Mouse (Mus musculus) embryonic facial prominence, embryonic 13.5 days (tissue): ENCODE measurements at regions not wholly inside any gene's neighbourhood (a gene's known extent, or its start where the extent isn't known, plus 50 kb on each side); places are given as distances from the start of the nearest gene placed in this dataset.

Experiments used
- ATAC-seq: fragments of 200-750 bp; cut with Nextera tagmentation; 2 replicates; pipeline ENCODE4 v1.8.0; 2017; ENCODE audit warnings: low read depth; ENCODE audit not compliant: insufficient number of reproducible peaks, insufficient read depth, low FRiP score, low TSS enrichment
- H3K27ac ChIP-seq: fragments of 300-500 bp; sonication (generic); 2 replicates; pipeline ENCODE4 v1.5.1; 2015; ENCODE audit warnings: moderate library complexity, mild to moderate bottlenecking, inconsistent platforms
- H3K27me3 ChIP-seq: fragments of 300-500 bp; sonication (generic); 2 replicates; pipeline ENCODE4 v1.6.1; 2015; ENCODE audit warnings: mild to moderate bottlenecking, inconsistent platforms
- H3K36me3 ChIP-seq: fragments of 300-500 bp; sonication (generic); 2 replicates; pipeline ENCODE4 v1.6.1; 2015; ENCODE audit warnings: mild to moderate bottlenecking, inconsistent platforms
- H3K4me1 ChIP-seq: fragments of 300-500 bp; sonication (generic); 2 replicates; pipeline ENCODE4 v1.6.1; 2015; ENCODE audit warnings: inconsistent platforms
- H3K4me2 ChIP-seq: fragments of 300-500 bp; sonication (generic); 2 replicates; pipeline ENCODE4 v1.6.1; 2015; ENCODE audit warnings: moderate library complexity, mild to moderate bottlenecking, inconsistent platforms
- H3K4me3 ChIP-seq: fragments of 300-500 bp; sonication (generic); 2 replicates; pipeline ENCODE4 v1.5.1; 2015; ENCODE audit warnings: mild to moderate bottlenecking, inconsistent platforms
- H3K9ac ChIP-seq: fragments of 300-500 bp; sonication (generic); 2 replicates; pipeline ENCODE4 v1.6.1; 2015; ENCODE audit warnings: mild to moderate bottlenecking, inconsistent platforms
- H3K9me3 ChIP-seq: fragments of 300-500 bp; sonication (generic); 2 replicates; pipeline ENCODE4 v1.6.1; 2016; ENCODE audit warnings: inconsistent platforms
- WGBS: fragments of 180-500 bp; shearing (Covaris S2); methylation state at CpG from one replicate; pipeline ENCODE4 v1.1.7; 2015; ENCODE audit warnings: mixed read lengths; 5-methylcytosine and 5-hydroxymethylcytosine counted together

DNA sequence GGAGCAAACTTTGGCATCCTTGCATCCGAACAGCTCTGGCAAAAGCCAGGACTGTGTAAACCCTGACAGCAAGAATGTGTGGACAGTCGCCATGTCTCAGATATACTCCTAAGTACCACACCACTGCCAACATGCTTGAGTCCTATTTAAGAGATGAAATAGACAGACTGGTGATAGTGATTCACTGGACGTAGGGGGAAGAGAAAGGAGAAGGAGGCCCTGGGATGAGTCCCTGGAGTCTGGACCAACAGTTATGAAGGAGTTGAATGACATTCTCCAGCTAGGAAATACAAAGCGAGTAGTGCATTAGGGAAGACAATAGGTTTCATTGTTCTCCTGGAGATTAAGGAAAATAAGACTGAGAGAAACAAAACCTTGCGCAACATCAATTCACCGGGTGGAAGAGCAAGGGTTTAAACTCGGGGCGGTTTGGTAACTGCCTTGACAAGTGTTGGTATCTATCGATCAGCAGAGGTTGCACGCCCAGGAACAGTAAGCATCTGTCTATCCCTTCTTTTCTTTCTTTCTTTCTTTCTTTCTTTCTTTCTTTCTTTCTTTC is 54.3 kb upstream of the Nrbf2 start:
- ATAC-seq: no peak

DNA sequence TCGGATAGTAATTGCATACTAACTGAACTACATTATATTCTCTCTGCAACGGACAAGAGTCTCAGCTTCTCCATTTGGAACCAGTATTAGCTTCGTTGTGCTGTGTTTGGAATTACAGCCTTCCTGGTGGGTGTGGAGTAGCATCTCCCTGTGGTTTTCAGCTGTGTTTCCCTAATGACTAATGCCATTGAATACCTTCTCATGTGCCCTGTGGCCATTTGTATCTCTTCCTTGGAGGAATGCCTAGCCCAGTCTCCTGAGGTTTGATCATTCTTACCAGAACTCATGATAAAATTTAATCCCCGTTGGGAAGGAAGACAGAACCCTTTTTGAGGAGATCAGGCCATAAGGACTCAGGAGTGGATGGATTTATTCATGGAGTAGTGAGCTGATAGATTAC is 59.6 kb upstream of the Nrbf2 start:
- no peak for ATAC-seq
- 81% methylated on average over 4 of the region's 4 CpGs for WGBS
- no peaks in the 10 kb centered on the region for H3K27me3 ChIP-seq

More for the DNA sequence above, 54.3 kb upstream of the Nrbf2 start:
- Histone ChIP-seq H3K4me1 (no peaks in the 10 kb centered on the region), H3K4me3 (no peak overlapping the region), H3K36me3 (no peaks in the 10 kb centered on the region), H3K27me3 (no peaks in the 10 kb centered on the region), H3K9ac (no peak overlapping the region), H3K27ac (no peak overlapping the region), H3K9me3 (no peaks in the 10 kb centered on the region), H3K4me2 (no peak overlapping the region)
- WGBS: 56% methylated on average over 10 of the region's 10 CpGs

DNA sequence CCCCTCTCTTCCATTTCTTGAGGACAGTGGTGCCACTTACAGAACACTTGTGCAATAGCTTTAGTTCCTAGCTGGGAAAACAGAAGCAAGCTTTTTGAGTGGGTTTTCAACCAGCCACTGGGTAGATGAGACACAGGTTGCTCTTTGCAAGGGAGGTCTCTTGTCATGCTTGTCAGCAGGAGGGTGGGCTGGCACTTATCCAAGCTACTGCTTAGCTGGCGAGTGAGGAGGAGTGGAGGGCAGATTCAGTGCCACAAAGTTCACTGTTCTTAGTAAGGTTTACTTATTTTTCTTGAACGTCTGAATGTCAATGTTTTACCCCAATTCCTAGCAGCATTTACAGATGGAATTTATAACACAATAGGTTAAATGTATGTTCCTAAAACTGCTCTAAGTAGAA is 65.9 kb upstream of the Nrbf2 start:
- WGBS: 37% methylated on average over 2 of the region's 2 CpGs
- no peak for ATAC-seq
- Histone ChIP-seq H3K9me3 (no peaks in the 10 kb centered on the region), H3K27ac (no peak overlapping the region), H3K36me3 (no peaks in the 10 kb centered on the region), H3K4me3 (no peak overlapping the region), H3K27me3 (no peaks in the 10 kb centered on the region), H3K4me1 (no peaks in the 10 kb centered on the region), H3K4me2 (no peak overlapping the region), H3K9ac (no peak overlapping the region)

More for the DNA sequence above, 59.6 kb upstream of the Nrbf2 start:
- Histone ChIP-seq H3K36me3 (no peaks in the 10 kb centered on the region), H3K9me3 (no peaks in the 10 kb centered on the region), H3K4me3 (no peak overlapping the region), H3K4me1 (no peaks in the 10 kb centered on the region), H3K27ac (no peak overlapping the region), H3K9ac (no peak overlapping the region), H3K4me2 (no peak overlapping the region)

DNA sequence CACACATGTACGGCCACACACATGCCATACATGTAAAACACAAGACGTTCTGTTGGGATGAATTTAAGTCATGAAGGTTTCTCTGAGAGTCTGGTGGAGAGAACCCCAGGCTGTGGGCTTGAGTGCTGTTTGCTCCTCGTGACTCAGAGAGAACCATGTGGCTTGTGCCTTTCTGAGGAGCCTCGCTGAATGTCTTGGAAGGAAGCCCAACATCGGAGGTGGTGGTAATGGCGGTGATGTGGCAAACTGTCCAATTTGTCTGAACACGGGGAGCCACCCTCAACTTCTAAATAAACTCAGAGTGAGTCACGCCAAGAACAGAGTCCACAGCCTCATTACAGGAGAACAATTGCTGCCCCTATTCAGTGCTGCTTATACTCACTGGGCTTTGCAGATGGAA is 75.7 kb upstream of the Nrbf2 start:
- H3K36me3 ChIP-seq: no peaks in the 10 kb centered on the region
- H3K9ac ChIP-seq: no peak overlapping the region
- H3K4me2 ChIP-seq: no peak overlapping the region
- 75% methylated on average over 8 of the region's 8 CpGs for WGBS
- 0 out of 2 replicates have a peak, but pooled peaks cover 4% of the 10 kb centered on the region for H3K9me3 ChIP-seq
- ATAC-seq: no peak
- no peaks in the 10 kb centered on the region for H3K4me1 ChIP-seq
- no peak overlapping the region for H3K4me3 ChIP-seq
- H3K27ac ChIP-seq: no peak overlapping the region
- no peaks in the 10 kb centered on the region for H3K27me3 ChIP-seq

DNA sequence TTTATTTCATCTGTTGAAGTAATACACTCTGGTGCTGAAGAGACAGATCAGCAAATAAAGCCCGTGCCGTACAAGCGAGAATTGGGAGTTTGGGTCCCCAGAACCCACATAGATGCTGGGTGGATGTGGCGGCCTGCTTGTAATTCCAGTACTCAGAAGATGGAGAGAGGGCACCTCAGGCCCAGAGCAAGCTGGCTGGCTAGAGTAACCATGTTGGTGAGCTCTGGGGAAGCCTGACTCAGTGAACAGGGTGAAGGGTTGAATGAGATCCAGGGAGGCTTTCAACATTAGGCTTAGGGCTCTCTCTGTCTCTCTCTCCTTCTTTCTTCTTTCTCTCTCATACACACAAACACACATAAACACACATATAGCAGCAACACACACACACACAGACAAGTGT is 76.2 kb upstream of the Nrbf2 start:
- Histone ChIP-seq H3K36me3 (no peaks in the 10 kb centered on the region), H3K27ac (no peak overlapping the region), H3K27me3 (no peaks in the 10 kb centered on the region), H3K9ac (no peak overlapping the region), H3K4me1 (no peaks in the 10 kb centered on the region), H3K4me2 (no peak overlapping the region), H3K9me3 (0 out of 2 replicates have a peak, but pooled peaks cover 4% of the 10 kb centered on the region), H3K4me3 (no peak overlapping the region)
- ATAC-seq: no peak
- 92% methylated on average over 4 of the region's 4 CpGs for WGBS

DNA sequence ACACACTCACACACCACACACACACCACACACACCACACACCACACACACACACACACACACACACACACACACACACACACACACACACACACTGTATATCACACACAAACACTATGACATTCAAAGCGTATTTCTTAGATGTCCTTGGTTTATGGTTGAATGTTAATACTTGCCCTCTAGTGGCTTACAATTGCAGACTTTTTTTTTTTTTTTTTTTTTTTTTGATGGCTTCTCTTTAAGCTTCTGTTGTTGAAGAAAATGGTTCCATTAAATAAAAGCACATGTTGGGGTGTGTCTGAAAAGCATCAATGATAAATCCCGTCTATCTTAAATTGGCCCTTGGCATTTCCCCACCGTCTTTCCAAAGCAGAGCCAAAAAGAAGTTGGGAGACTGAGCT is 79.5 kb upstream of the Nrbf2 start:
- Histone ChIP-seq H3K27ac (no peak overlapping the region), H3K4me3 (no peak overlapping the region), H3K36me3 (no peaks in the 10 kb centered on the region), H3K4me2 (no peak overlapping the region), H3K4me1 (no peaks in the 10 kb centered on the region), H3K9ac (no peak overlapping the region), H3K27me3 (no peaks in the 10 kb centered on the region), H3K9me3 (no peaks in the 10 kb centered on the region)
- 69% methylated on average over 3 of the region's 3 CpGs for WGBS
- no peak for ATAC-seq

DNA sequence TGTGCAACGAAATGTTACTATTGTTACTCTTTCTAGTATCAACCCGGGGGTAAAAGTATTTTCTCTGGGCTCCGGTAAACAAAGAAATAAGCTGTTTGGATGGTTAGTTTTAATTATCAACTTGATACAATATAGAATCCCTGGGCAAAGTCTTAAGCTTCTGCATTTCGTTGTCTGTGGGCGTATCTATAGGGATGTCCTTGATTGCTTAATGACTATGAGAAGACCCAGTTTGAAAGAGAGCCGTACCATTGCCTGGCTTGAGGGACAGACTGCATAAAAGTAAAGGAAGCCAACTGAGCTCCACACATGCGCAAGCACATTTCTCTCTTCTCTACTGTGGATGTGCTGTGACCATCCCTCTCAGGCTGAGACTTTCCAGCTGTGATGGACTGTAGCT is 80.1 kb upstream of the Nrbf2 start:
- Histone ChIP-seq H3K4me3 (no peak overlapping the region), H3K27me3 (no peaks in the 10 kb centered on the region), H3K27ac (no peak overlapping the region), H3K36me3 (no peaks in the 10 kb centered on the region), H3K9me3 (no peaks in the 10 kb centered on the region), H3K4me1 (no peaks in the 10 kb centered on the region), H3K4me2 (no peak overlapping the region), H3K9ac (no peak overlapping the region)
- 91% methylated on average over 7 of the region's 7 CpGs for WGBS
- no peak for ATAC-seq

DNA sequence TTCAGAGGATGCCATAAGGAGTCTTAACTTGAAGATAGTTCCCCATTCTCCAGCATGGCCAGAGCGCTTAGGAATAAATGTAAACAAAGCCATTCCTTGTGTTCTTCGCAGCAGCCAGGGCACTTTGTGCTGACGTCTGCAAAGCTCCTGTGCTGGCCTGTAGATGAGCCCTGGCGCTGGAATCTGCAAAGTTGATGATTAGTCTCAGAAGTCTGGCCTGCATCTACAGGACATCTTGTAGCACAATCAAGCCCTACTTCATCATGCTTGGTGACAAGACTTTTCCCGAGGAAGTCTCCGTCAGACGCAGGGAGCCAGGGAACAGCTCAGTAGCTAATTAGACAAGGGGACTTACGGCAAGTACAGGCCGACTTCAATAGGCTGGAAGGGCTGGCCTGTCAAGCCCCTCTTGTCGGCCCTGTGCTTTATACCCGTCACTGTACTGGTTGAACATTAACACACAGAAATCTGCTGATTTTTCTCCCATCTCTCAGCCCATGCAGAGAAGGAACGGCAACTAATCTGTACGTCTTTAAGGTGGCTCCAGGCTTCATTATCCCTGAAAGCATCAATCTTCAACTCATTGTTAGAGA is 87.6 kb upstream of the Nrbf2 start:
- no peaks in the 10 kb centered on the region for H3K9me3 ChIP-seq
- H3K27ac ChIP-seq: no peak overlapping the region
- ATAC-seq: no peak
- H3K36me3 ChIP-seq: no peaks in the 10 kb centered on the region
- no peak overlapping the region for H3K4me2 ChIP-seq
- 48% methylated on average over 13 of the region's 13 CpGs for WGBS
- no peak overlapping the region for H3K4me3 ChIP-seq
- no peaks in the 10 kb centered on the region; the same call in 1 of the 2 replicates for H3K4me1 ChIP-seq
- no peak overlapping the region for H3K9ac ChIP-seq
- no peaks in the 10 kb centered on the region for H3K27me3 ChIP-seq

DNA sequence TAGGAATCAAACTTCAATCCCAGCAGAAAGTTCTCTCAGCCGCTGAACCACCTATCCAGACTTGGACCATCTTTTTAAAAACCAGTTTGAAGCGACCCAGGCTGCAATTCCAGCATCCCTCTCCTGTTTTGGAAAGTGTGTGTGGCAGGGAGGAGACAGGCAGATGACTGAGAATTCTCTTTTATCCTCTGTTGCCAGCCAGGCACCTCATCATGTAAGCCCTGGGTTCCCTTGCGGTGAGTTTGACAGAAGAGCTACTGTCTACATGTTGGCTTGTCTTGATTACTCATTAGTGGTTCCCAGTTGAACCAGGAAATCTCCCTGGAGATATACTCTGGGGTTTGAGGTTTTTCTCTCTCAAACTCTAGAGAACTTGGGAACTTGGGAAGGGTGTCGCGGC is 91.5 kb upstream of the Nrbf2 start:
- 87% methylated on average over 5 of the region's 5 CpGs for WGBS
- Histone ChIP-seq H3K4me3 (no peak overlapping the region), H3K4me2 (no peak overlapping the region), H3K9me3 (no peaks in the 10 kb centered on the region), H3K9ac (no peak overlapping the region), H3K27me3 (no peaks in the 10 kb centered on the region), H3K27ac (no peak overlapping the region), H3K36me3 (no peaks in the 10 kb centered on the region), H3K4me1 (no peaks in the 10 kb centered on the region; the same call in 1 of the 2 replicates)
- ATAC-seq: no peak

DNA sequence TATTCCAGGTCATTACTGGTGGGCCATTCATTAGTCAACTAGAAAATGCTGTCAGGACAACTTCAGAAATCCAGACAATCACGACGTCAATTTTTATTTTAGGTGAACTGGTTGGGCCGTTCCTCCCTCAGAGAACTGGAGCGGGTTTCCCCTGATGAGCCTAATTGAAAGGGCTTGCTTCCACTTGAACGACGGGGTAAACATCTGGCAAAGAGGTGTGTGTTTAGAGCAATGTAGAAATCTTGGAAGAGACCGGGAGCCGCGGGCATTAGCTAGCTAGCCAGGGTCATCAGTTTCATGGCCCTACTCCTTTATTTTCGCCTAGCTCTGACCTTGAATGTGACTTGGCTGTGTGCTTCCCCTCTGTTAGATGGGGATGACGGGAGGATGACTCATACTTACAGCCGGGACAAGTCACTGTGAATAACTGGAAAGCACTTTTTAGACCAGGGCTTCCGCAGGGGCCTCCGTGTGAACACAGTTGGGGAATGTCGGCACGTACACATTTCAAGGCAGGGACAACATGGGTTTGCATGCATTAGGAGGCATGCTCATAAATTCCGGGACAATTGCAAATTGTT is 92.6 kb upstream of the Nrbf2 start:
- 53% methylated on average over 17 of the region's 17 CpGs for WGBS
- H3K27me3 ChIP-seq: no peaks in the 10 kb centered on the region
- no peak overlapping the region for H3K9ac ChIP-seq
- no peaks in the 10 kb centered on the region for H3K36me3 ChIP-seq
- H3K27ac ChIP-seq: 0 out of 2 replicates have a peak overlapping the region, but pooled peaks have one; percentile 11
- no peak overlapping the region for H3K4me3 ChIP-seq
- H3K9me3 ChIP-seq: no peaks in the 10 kb centered on the region
- ATAC-seq: no peak
- peak overlapping the region; percentile 20 for H3K4me2 ChIP-seq
- H3K4me1 ChIP-seq: no peaks in the 10 kb centered on the region; the same call in 1 of the 2 replicates

DNA sequence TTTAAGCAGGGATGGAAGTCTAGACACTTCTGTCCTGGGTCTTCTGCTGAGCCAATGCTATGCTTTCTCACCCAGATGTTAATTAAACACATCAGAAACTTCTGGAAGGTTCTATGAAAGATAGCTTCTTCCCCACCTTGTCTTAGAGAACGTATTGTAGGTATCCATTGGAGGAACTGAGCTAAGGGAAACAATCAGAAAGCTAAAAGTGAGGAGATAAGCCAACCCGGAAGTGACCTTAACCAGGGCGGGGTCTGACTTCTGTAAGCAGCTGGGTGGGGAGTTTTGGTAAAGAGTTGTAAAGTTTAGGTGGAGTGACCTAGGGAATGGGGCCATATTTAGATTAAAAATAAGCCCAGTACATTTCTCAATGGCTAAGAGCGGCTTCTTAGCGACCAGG is 95.1 kb upstream of the Nrbf2 start:
- no peak for ATAC-seq
- H3K27me3 ChIP-seq: no peaks in the 10 kb centered on the region

DNA sequence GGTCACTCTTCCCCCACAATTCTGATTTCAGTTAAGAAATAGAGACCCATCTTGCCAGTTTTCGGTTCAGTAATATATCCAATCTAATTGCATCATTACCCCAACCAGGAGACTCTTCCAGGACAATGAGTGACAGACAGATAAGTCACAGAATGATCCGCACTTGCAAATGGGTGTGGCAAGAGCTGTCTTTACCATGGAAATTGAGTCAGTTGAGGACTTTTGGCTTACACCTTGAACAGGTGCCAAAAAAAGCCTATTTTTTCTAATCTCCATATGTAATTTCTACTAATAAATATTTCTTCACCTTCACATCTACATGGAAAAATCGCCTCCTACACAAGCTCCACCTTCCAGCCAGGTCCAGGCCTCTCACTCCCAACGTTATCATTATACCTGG is 98.2 kb upstream of the Nrbf2 start:
- no peak overlapping the region for H3K9ac ChIP-seq
- no peaks in the 10 kb centered on the region for H3K4me1 ChIP-seq
- 89% methylated on average over 4 of the region's 4 CpGs for WGBS
- H3K36me3 ChIP-seq: no peaks in the 10 kb centered on the region
- H3K4me3 ChIP-seq: no peak overlapping the region
- H3K27ac ChIP-seq: no peak overlapping the region
- H3K9me3 ChIP-seq: no peaks in the 10 kb centered on the region
- H3K27me3 ChIP-seq: no peaks in the 10 kb centered on the region
- H3K4me2 ChIP-seq: no peak overlapping the region
- ATAC-seq: no peak

More for the DNA sequence above, 95.1 kb upstream of the Nrbf2 start:
- H3K27ac ChIP-seq: no peak overlapping the region
- no peak overlapping the region for H3K4me2 ChIP-seq
- no peaks in the 10 kb centered on the region for H3K36me3 ChIP-seq
- H3K9ac ChIP-seq: no peak overlapping the region
- no peaks in the 10 kb centered on the region for H3K9me3 ChIP-seq
- H3K4me1 ChIP-seq: no peaks in the 10 kb centered on the region; the same call in 1 of the 2 replicates
- no peak overlapping the region for H3K4me3 ChIP-seq
- WGBS: 94% methylated on average over 5 of the region's 5 CpGs
